Mouse (Mus musculus) liver, postnatal 0 days (tissue): Measurements from ENCODE around the gene Specc1l. TPM values are rescaled to one million over a fixed set of nuclear protein-coding genes. Genes with fewer than 3 reads are reported as not detected.

Experiments
- ATAC-seq: fragments of 200-750 bp; cut with Nextera tagmentation; 2 replicates; pipeline ENCODE4 v1.8.0; 2017; ENCODE audit warnings: mild to moderate bottlenecking, moderate library complexity
- DNase-seq: peaks from one replicate; pipeline ENCODE4 v3.0.0-alpha.2; 2016
- H3K27ac ChIP-seq: fragments of 300-500 bp; sonication (generic); 2 replicates; pipeline ENCODE4 v1.5.1; 2014; ENCODE audit warnings: antibody characterized with exemption, moderate library complexity, mild to moderate bottlenecking, low read depth
- H3K27me3 ChIP-seq: fragments of 300-500 bp; sonication (generic); 2 replicates; pipeline ENCODE4 v1.6.1; 2014; ENCODE audit warnings: low read length, control low read depth, mixed read lengths; ENCODE audit not compliant: insufficient read depth
- H3K36me3 ChIP-seq: fragments of 300-500 bp; sonication (generic); replicated peaks from 2 replicates; pipeline ENCODE4 v1.6.1; 2014; ENCODE audit warnings: mild to moderate bottlenecking, control low read depth, low read length, moderate library complexity, mixed read lengths; ENCODE audit not compliant: insufficient read depth
- H3K4me1 ChIP-seq: fragments of 300-500 bp; sonication (generic); 2 replicates; pipeline ENCODE4 v1.6.1; 2014; ENCODE audit warnings: antibody characterized with exemption, mild to moderate bottlenecking, control low read depth; ENCODE audit not compliant: insufficient read depth
- H3K4me2 ChIP-seq: fragments of 300-500 bp; sonication (generic); 2 replicates; pipeline ENCODE4 v1.6.1; 2014; ENCODE audit warnings: low read depth, mild to moderate bottlenecking, low read length, moderate library complexity, mixed read lengths
- H3K4me3 ChIP-seq: fragments of 300-500 bp; sonication (generic); 2 replicates; pipeline ENCODE4 v1.5.1; 2014; ENCODE audit warnings: low read depth, low read length
- H3K9ac ChIP-seq: fragments of 300-500 bp; sonication (generic); replicated peaks from 2 replicates; pipeline ENCODE4 v1.6.1; 2014; ENCODE audit warnings: mild to moderate bottlenecking, moderate library complexity
- H3K9me3 ChIP-seq: fragments of 300-500 bp; sonication (generic); 2 replicates; pipeline ENCODE4 v1.6.1; 2016; ENCODE audit warnings: mild to moderate bottlenecking, control low read depth, low read length, mixed read lengths
- CTCF ChIP-seq: sonication (generic); IDR thresholded peaks from 2 replicates; pipeline ENCODE4 v1.5.1; 2016; ENCODE audit warnings: antibody characterized with exemption, low read depth
- EP300 ChIP-seq: IDR thresholded peaks from 2 replicates; pipeline ENCODE4 v1.6.1; 2016; ENCODE audit warnings: antibody characterized with exemption, low read depth, mild to moderate bottlenecking
- WGBS: fragments of 180-500 bp; shearing (Covaris S2); extraction: QIAGEN DNeasy Blood & Tissue Kit; methylation state at CpG from one replicate; pipeline ENCODE4 v1.1.7; 2014; ENCODE audit not compliant: insufficient replicate concordance; 5-methylcytosine and 5-hydroxymethylcytosine counted together
- polyA plus RNA-seq: library from polyadenylated mRNA; unstranded; fragments of >200 nt; fragmentation: Nextera tagmentation; extraction: Ambion mirVana; gene quantifications from 2 replicates; pipeline ENCODE4 v1.2.1, GENCODE M21; 2015

The Specc1l gene
- polyA plus RNA-seq, 1 experiment from 2014 or later: 4.0 TPM

DNA sequence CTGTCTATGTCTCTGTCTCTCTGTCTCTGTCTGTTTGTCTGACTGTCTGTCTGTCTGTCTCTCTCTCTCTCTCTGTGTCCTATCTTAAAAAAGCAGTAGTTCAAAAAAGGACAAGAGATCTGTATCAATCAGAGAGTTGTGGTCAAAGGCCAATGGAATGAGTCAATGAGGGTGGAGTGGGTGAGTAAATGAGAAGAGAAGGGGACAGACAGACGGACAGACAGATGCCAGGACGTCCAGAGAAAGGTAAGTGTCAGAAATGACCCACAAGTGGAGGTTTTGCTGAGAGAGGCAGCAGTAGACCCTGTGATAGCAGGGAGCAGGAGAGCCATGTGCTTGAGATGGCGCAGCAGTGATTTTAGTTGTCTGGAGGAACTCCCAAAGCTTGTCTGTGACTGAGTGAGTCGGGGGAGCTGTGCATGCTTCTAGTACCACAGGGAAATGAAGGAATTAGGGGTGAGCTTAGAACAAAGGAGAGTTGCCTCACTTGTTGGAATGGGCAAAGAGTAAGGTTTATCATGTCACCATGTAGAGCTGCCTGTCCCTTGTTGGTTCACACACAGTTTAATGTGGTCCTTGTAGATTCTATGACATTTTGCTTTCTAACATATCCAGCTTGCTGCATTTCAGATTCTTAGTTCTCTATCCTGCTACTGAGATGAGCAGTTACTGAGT is 10.2 kb downstream of the Specc1l start:
- Histone ChIP-seq H3K4me1 (peaks cover 32% of the 10 kb centered on the region), H3K4me2 (0 out of 2 replicates have a peak overlapping the region, but pooled peaks have one; percentile 16), H3K9me3 (no peaks in the 10 kb centered on the region), H3K27me3 (no peaks in the 10 kb centered on the region), H3K36me3 (no peaks in the 10 kb centered on the region), H3K4me3 (no peak overlapping the region), H3K9ac (0 out of 2 replicates have a peak overlapping the region, but pooled peaks have one; percentile 11), H3K27ac (peak overlapping the region; percentile 61)
- no peak for DNase-seq
- peak; percentile 51 for ATAC-seq
- WGBS: 53% methylated on average over 4 of the region's 4 CpGs
- TF ChIP-seq EP300 (no peak), CTCF (no peak)

DNA sequence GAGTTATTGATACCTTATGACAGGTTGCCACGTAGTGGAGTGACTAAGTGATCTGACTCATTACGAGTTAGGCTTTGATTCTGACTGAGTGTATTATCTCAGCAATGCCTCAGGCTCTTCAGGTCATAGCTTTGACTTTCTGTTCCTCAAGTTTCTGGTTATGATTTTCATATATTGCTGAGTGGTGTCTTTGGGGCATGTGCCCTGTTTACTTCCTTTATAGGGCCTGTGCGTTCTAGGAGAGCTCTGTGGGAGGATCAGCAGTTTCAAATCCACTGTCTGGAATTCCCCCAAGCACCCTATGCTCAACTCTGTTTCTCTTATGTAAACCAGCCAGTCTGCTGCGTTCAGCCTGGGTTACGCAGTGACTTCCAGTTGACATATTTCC is 10.7 kb downstream of the Specc1l start:
- peak; percentile 72 for ATAC-seq

DNA sequence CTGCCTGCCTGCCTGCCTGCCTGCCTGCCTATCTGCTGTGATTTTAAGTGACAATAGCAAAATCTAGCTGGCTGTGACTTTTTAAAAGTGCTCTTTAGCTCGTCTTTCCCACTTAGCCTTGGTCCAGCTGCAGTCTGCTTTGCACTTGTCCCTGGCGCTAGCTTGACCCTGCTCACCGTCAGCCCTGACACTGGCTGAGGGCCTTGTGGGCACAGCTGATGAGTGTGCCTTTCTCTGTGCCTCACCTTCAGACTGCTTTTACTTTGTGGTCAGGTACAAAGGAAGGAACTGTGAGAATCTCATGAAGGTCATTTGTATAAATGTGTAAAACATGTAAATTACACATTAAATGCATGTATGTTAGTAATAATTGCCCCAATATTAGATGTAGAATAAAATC is 12.3 kb downstream of the Specc1l start:
- Histone ChIP-seq H3K4me2 (no peak overlapping the region), H3K4me3 (no peak overlapping the region), H3K27ac (0 out of 2 replicates have a peak overlapping the region, but pooled peaks have one; percentile 22), H3K4me1 (peaks cover 32% of the 10 kb centered on the region), H3K9ac (no peak overlapping the region), H3K27me3 (no peaks in the 10 kb centered on the region), H3K9me3 (no peaks in the 10 kb centered on the region), H3K36me3 (no peaks in the 10 kb centered on the region)
- 71% methylated on average over 3 of the region's 3 CpGs for WGBS
- no peak for TF ChIP-seq CTCF
- TF ChIP-seq EP300: no peak
- ATAC-seq (no peak), DNase-seq (no peak)

More for the DNA sequence above, 10.7 kb downstream of the Specc1l start:
- Histone ChIP-seq H3K27me3 (no peaks in the 10 kb centered on the region), H3K4me1 (peaks cover 32% of the 10 kb centered on the region), H3K4me2 (no peak overlapping the region), H3K9ac (no peak overlapping the region), H3K9me3 (no peaks in the 10 kb centered on the region), H3K36me3 (no peaks in the 10 kb centered on the region), H3K4me3 (no peak overlapping the region), H3K27ac (peak overlapping the region; percentile 49)
- WGBS: 44% methylated on average over 5 of the region's 5 CpGs
- no peak for TF ChIP-seq EP300
- no peak for TF ChIP-seq CTCF
- no peak for DNase-seq

DNA sequence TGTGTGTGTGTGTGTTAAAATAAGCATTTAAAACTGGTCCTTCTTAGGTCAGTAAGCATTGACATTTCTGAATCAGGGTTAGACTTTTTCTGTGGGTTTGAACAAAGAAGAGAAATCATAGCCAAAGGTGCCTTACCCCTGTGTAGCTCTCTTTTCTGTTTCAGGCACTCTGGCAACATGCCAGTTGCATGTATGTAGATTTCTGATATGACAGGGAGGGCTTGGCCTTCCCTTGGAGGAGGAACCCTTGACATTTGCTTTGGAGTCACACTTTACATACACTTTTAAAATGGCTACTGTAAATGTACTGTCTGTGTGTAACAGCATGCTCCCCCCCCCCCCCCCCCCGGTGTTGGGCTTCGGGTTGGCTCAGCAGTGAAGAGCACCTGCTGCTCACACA is 12.8 kb downstream of the Specc1l start:
- Histone ChIP-seq H3K27me3 (no peaks in the 10 kb centered on the region), H3K4me2 (no peak overlapping the region), H3K9me3 (no peaks in the 10 kb centered on the region), H3K27ac (no peak overlapping the region), H3K4me3 (no peak overlapping the region), H3K9ac (no peak overlapping the region), H3K4me1 (peaks cover 32% of the 10 kb centered on the region), H3K36me3 (no peaks in the 10 kb centered on the region)
- TF ChIP-seq EP300: no peak
- TF ChIP-seq CTCF: no peak
- no peak for ATAC-seq
- no CpG with 5 or more reads among the region's 2 CpGs for WGBS
- DNase-seq: no peak

DNA sequence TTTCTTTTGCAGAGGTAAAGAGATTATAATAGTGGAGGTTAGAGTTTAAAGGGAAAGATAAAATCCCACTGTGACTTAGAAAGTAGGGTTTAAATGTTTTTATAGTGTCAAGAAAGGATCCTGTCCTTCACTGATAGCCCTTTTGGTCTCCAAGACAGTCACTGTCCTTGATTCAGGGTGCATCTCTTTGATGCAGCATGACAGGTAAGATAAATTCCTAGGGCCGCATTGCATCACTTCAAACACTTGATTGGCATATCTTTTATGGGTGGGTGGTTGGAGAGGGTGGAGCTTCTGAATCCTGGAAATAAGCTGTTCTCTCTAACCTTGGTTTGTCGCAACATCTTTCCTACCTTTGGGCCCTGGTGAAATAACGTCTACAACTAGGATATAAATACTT is 15.5 kb downstream of the Specc1l start:
- H3K27me3 ChIP-seq: no peaks in the 10 kb centered on the region

DNA sequence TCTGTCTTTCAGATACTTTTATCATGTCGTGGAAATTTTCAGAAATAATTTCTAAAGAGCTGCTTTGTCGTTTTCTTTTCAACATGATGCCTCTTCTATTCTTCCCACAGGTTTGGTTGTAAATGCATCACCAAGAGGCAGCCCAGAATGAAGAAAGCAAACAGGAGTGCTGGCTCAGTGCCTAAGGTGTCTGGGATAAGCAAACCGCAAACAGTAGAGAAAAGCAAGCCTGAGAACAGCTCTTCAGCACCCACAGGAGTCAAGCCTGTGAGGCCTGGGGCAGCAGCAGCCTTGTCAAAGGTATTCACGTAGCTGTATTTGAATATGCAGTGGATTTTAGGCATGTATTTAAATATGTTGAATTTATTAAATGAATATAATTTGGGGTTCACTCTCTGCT is 18.7 kb downstream of the Specc1l start:
- no peaks in the 10 kb centered on the region for H3K9me3 ChIP-seq
- TF ChIP-seq EP300 (no peak), CTCF (no peak)
- no peak overlapping the region for H3K4me2 ChIP-seq
- H3K4me3 ChIP-seq: no peak overlapping the region
- 73% methylated on average over 4 of the region's 4 CpGs for WGBS
- no peaks in the 10 kb centered on the region for H3K27me3 ChIP-seq
- no peaks in the 10 kb centered on the region for H3K4me1 ChIP-seq
- peaks cover 15% of the 10 kb centered on the region; the same call in 1 of the 2 replicates for H3K36me3 ChIP-seq
- no peak for DNase-seq
- no peak overlapping the region for H3K27ac ChIP-seq
- ATAC-seq: no peak
- H3K9ac ChIP-seq: no peak overlapping the region

More for the DNA sequence above, 15.5 kb downstream of the Specc1l start:
- Histone ChIP-seq H3K9ac (no peak overlapping the region), H3K4me1 (peaks cover 11% of the 10 kb centered on the region), H3K4me3 (no peak overlapping the region), H3K36me3 (peaks cover 14% of the 10 kb centered on the region; the same call in 1 of the 2 replicates), H3K27ac (no peak overlapping the region), H3K9me3 (no peaks in the 10 kb centered on the region), H3K4me2 (no peak overlapping the region)
- ATAC-seq (no peak), DNase-seq (no peak)
- 63% methylated on average over 3 of the region's 3 CpGs for WGBS
- no peak for TF ChIP-seq CTCF
- TF ChIP-seq EP300: no peak
